Mouse (Mus musculus) kidney, postnatal 10 days (tissue): ENCODE data around the gene Ctdspl.

ENCODE experiments used
- DNase-seq: peaks from one replicate; pipeline ENCODE4 v3.0.0; 2021; ENCODE audit warnings: mixed read lengths

Gene Ctdspl

DNA sequence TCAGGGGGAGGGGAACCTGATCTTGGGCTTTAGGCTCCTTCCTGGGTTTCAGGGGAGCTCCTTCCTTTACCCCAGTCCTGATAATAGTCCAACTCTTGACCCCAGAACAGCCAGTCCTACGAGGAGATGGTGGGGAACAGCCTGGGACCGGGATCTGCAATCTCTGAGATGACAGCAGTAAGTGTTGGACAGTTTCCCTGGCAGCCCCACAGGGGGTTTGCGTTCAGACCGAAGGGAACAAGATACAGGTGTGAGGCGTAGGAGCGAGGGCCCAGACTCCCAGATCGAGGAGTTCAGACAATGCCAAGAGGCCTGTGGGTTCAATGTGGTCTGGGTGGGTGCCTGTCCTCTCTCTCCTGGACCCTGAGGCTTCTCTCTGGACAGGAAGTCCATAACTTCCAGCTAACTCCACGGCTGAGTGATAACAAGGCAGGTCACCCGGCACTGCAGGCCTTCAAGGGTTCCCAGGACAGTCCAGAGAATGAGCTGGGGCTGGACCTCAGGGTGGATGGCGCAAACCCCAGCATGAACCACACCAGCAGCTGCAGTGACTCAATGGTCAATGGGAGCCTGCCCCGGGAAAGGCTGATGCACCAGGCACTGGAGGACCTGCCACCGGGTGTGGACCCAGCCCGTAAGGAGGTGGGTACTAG lies 144.0 kb downstream of the Ctdspl start:
- DNase-seq: no peak

DNA sequence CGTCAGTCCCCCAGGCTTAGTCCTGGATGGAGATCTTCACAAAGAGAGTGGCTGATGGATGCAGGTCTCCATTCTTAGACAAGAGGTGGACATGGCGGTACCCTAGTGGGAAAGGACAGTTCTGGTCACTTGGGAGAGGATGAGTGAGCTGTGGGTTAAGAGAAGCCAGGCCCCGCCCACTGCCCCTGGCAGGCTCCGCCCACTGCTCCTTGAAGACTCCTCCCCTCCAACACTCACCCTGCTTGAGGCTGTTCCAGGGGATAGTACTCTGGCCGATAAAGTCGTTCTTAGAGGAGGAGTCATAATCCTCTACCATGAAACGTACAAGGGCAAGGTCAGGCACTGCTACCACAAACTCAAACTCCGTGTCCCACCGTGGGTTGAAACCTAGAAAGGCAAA lies 145.5 kb downstream of the Ctdspl start:
- DNase-seq: peak; percentile 45

DNA sequence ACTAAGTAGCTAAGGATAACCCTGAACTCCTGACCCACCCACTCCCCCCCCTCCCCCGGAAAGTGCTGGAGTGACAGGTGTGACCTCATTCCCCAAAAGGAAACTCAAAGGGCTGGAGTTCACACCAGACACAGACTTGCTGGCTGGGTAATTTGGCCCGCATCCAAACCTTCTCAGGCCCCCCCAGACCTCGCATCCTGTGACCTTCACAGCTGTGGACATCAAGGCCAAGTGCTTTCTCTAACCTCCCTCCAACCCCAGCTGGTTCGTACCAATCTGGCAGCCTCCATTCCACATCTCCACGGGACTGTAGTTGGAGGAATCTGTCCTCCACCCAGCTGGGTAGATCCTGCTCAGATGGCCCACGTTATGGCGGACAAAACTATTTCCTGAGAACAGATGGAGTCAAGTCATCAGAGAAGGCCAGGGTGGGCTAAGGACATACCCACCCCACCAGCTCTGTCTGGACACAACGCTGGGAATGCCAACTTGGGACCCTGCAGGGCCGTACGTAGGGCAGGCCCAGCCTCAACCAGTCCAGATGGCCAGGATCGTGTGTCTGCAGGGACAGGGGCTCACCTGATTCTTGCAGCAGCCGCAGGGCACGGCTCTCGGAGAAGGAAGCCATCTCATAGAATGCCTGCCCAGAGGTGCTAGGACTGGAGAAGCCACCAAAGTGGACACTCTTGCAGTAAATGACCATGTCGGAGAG lies 147.1 kb downstream of the Ctdspl start:
- DNase-seq: peak; percentile 81

DNA sequence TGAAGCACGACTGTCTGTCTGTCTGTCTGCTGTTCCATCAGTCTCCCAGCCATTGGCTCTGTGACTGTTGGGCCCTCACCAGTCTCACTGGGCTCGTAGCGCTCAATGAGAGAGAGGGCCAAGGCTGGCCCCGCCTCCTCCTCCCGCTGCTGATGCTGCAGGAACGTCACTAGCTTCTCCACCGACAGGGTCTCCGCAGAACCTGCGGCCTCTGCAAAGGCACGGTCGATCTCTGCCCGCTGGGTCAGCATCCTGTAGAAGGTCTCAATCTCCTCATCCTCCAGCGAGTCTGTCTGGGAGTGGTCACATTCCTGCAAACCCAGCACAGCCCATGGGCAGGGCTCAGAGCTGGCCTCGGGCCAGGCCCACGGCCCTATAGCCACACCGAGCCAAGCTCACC lies 149.4 kb downstream of the Ctdspl start:
- no peak for DNase-seq

DNA sequence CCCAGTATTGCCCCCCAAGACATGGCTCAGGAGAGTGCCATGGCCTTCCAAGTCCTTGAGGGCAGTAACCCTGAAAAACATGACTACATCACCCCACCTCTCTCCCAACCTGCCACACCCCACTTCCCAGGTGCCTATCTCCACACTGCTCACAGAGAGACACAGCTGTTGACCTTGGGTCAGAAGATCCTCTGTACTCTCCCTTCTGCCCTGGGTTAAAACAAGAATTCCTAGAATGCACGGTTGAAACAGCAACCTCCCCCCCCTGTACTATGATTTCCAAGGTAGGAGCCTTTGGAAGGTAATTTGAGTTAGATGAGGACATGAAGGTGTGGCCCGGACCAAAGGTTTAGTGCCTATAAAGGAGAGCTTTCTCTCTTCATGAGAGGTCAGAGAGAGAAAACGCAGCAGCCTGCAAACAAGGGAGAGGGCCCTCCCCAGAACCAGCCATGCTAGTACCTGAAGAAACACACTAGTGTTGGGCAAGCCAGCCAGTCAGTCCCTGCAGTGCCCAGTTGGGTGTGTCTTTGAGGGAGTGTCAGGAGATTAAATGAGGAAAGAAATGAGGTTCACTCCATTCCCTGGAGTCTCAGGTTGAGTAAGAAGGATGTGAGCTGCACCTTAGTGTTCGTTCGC lies 153.9 kb downstream of the Ctdspl start:
- DNase-seq: no peak

DNA sequence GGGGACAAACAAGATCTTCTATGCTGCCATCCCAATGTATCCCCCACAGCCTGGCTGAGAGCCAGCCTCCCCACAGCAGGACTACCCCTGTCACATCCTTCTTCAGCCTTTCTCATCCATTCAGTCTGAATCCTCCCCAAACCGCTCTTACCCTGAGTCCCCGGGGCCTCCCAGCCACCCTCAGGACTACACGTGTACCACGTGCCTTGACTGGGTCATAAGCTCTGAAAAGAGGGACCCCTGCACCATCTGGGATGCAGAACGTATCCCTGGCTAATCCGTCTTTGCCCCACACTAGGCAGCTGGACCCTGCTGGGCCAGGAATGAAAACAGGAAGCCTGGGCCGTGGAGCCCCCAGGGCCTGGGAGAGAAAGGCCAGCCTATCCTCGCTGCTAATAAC lies 155.8 kb downstream of the Ctdspl start:
- no peak for DNase-seq

DNA sequence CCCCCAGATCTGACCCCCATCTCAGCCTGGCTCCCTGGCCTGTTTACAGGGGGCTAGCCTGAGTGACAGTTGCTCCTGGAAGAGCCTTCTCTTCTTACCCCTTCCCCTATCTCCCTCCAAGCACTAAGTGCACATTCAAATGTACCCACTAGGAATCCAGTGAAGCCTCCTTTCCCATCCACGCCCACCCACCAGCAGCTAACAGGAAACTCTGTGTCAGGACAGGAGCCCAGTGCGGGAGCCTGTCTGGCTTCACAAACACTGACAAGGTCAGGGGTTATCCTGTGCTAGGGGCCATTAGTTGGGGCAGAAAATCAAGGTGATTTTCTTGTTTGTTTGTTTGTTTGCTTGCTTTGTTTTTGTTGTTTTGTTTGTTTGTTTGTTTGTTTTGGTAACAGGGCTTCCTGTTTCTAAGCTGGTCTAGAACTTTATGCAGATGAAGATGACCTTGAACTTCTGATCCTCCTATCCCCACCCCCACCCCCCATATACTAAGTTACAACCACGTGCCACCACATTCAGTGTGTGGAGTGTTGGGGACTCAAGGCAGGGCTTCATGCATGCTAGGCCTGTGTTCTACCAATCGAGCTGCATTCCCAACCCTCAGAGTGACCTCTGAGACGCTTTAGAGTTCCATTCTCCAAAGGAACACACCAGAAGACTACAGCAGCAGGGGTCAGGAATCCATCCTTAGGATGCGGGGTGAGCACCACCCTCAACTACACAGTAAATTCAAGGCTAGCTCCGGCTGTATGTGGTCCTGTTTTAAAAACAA lies 156.6 kb downstream of the Ctdspl start:
- no peak for DNase-seq

DNA sequence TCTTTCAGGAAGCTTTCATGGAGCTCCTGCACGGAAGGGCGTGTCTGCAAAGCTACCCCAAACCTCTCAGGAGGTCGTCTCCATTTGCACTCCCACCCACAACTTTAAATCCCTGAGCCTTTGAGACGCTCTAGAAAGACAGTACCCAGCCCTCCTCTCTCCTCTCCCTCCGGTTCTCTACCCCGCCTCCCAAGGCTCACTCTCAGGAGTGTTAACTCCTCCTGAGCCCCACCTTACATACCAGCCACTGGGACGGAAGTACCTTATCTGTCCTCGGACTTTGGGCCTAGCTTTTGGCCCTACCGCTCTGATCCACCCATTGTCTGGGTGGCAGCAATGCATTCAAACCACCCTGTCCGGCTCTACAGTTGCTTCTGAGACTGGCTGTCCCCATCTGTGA lies 157.7 kb downstream of the Ctdspl start:
- DNase-seq: no peak

DNA sequence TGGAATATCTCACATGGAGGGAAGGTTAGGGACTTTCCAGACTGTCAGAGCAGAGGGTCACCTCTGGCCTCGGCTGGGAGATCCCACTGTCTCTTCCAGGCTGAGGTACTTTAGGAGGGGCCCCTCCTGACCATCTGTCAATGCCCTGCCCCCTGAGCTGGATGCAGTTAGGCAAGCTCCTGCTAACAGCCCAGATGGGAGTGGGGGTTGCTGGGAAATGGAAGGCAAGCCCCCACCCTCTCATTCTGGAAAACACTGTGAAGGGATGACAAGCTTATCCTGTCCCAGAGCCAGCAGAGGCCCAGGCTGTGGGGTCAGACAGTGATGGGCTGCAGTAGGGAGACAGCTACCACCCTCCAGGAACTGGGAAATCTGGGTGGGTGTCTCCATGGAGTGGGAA lies 160.2 kb downstream of the Ctdspl start:
- no peak for DNase-seq

DNA sequence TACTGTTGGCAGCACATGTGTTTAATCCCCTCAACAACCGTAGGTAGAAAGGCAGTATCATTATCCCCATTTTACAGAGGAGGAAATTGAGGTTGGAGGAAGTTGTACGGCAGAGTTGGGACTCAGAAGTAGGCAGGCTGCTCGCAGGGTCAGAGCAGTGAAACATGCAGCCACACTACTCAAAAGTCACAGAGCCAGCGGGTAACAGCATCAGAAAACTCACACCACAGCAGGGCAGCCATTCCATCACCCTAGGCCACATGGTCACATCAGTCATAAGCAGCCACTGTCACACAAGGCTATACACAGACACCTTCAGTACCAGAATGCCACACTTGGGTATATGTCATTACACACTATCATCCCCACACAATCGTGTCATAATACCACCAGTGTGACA lies 161.1 kb downstream of the Ctdspl start:
- DNase-seq: no peak

DNA sequence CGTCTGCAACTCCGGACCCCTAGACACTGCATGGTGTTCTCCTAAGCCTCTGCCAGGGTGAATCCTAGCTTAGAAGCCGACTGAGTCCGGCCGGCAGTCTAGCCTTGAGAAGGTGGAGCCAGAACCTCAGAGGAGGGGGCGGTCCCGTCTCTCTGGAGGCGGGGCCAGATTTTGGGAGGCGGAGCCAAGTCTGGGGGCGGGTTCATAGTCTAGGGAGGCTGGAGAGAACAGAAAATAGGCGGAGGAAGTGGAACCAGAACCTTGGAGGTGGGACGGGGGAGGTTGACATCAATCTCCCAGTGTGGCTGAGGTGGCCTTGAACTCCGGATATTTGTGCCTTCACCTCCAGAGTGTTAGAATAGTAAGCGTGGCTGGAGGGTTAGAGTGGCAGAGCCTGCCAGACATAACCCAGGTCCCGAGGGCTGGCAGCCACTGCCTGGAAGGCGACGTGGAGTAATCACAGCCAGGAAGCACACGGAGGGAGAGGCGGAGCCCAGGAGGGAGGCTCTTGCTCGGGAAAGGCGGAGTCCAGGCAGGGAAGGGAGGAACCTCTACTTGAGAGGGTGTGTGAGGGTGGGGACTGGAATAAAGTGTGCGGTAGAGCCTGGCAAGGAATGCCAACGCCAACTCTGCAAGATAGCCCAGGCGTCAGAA lies 162.0 kb downstream of the Ctdspl start:
- DNase-seq: peak; percentile 95

DNA sequence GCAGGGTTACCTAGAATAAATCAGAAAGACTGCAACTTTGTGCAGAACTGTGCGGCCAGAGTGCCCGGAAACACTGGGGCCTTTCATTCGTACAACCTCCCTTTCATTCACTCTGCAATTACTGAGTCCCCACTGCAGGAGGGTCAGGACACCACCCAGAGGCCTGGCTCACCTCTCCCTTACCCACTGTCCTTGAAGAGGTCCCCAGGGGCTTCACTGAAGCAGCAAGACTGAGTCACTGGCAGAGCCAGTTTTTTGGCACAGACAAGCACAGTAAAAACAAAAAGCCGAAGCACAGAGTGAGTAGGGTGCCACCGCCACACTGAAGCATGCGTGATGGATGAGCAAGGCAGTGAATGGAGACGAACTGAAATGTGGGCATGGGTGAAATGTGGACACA lies 163.2 kb downstream of the Ctdspl start:
- DNase-seq: no peak

DNA sequence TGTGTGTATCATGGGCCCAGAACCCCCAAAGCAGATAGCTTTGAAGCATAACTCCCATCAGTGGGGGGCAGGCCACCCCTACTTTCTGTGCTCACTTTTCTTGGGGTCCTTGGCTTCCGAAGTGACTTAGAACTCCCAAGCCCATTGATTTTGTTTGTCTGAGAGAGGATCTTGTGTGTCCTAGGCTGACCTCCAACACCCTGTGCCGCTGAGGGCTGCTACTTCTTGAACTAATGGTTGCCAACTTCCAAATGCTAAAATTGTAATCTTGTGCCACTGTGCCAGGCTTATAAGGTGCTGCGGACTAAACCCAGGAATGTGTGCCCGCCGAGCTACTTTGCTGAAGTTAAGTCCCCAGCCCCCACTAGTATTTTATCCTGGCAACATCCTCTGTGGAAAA lies 164.2 kb downstream of the Ctdspl start:
- DNase-seq: no peak

DNA sequence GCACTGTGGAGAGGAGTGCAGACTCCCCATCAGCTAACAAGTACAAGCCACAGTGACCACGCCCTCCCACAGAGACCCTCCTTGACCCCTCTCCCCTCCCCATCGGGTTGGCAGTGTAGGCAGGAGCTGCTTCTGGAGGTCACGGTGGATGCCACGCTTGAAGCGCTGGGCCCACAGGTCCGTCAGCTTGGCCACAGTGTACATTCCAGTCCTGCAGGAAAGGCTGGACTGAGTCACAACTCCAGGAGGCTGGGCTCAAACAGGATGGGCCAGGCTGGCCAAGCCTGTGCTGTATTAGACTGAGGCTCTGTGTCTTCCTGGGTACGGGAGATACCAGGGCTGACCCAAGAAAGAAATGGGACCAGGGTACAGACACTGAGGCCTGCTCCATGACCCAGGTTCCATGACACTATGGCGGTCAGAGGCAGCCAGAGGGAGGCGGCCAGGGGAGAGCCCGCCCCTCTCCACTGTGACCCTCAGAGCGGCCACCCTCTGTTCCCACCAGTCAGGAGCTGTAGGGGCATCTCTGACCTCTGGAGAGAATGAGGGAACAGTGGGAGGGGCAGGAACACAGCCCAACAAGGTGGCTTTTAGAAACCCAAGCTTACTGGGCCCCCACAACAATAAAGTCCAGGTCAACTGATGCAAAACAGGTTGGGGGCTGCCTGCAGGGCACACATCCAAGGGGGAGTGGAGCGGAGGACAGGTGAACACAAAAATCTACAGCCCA lies 165.5 kb downstream of the Ctdspl start:
- DNase-seq: peak; percentile 30

DNA sequence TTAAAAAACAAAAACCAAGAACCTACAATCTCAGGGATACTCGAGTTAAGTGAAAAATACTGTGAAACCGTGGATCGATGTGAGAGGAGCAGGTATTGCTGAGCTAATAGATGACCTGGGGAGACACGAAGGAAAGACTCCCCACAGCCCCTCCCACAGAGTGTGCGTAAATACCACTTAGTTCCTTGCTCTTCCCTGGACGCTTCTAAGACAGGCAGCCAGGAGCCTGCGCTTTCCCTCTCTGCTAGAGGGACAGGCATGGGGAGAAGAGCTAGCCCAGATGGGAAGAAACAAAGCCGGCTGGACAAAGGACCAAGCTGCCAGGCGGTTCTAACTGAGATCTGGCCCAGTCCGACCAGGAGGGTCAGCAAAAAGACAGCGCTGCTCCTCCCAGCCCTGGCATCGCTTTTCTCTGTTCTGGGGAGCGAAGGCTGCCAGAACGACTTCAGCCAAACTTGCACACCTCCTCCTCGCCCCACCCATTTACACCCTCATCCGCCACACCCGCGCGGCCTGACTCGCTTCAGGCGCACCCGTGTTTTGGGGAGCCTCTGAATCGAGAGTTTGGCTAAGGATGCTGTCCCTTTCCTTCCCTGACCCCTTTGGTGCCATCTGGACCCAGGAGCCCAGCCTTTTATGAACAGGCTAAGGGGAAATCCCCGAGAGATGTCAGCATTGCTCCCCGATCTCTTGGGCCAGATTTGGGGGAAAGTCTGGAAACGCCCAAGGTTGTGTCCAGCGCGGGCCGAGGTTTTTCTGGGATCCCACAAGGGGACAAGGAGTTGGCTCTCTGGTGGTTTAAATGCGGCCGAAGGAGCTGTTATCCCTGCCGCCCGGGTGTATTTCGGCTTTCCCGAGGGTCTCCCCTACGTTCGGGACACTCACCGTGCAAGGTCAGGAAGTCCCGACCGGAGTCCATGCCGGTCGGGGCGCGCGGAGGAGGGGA lies 166.5 kb downstream of the Ctdspl start:
- peak; percentile 51 for DNase-seq
